Mouse (Mus musculus): Measurements from ENCODE around the gene Asb14.
A peak's percentile ranks its signal among the peaks of the same experiment; 100 is the strongest.
"Not testable (repeated sequence)": the region's sequence is repeated elsewhere in the genome, so short reads cannot be mapped to it uniquely, and the experiment has no call there.

Asb14 gene

DNA sequence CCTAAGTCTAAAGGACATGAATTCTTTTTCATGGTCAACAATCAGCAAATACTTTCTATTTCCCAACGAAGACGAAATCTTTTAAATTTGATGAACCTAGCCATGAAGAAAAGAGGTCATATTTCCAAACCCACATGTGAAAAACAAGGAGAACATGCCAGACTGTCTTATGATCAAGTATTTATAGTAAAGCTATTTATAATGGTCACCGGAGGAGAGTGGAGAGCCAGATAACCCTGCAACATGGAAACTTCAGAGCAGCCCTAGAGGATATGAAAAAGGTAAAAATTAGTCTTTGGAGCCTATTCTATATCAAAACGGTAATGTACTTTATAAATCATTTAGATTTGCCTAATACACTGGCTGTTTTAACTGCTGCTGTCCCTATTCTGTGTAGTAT is at the start of gene Asb14:
Gene Asb14 (plus strand): TSS at position 166 of the 400 bp plus-strand sequence.
- DNase-seq (ENCODE audit: low read depth): no peak

DNA sequence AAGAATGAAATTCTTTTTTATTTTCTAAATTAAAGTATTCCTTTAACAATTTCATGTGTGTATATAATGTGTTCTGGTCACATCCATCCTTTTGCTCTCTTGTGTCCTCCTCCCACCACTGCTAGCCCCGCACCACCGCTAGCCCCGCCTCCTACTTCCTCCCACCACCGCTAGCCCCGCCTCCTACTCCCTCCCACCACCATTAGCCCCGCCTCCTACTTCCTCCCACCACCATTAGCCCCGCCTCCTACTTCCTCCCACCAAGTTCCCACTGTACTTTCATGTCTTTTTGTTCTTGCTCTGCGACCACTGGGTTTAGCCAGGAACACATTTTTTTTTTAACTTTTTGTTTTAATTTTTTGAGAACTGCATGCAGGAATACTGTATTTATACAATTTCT is 41.3 kb upstream of the Asb14 start:
- DNase-seq (ENCODE audit: low read depth): peak; percentile 25

DNA sequence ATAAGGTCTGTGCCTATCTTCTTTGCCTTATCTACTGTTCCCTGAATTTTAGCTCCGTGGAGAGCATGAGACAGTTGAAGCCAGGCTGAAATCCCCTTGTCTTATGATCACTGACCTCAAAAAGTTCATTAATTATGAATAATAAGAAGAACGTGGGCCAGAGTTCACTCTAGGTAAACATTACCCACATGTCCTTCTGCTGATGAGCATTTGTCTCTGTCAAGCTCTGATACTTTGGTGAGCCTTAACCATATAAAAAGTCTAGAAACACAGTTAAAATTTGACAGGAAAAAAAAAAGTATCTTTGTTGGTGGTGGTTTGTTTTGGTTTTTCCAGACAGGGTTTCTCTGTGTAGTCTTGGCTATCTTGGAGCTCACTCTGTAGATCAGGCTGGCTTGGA is 40.3 kb upstream of the Asb14 start:
- DNase-seq (ENCODE audit: low read depth): no peak

DNA sequence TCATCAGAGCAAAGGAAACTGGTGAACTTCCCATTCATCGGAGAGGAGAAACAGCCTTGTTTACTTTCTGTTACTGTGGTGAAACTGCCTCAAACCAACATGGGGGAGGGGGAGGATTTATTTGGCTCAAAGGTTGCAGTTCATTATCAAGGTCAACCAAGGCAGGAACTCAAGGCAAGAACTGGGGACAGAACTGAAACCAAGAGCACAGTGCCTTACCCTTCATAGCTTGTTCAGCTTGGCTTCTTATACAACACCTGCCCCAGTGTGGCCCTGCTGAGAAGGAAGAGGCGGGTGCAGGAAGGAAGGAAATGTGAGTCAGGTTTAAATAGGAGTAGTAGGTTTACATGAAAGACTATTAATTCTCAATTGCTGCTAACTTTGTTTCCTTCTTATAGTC is 36.0 kb upstream of the Asb14 start:
- DNase-seq (ENCODE audit: low read depth): peak; percentile 55

DNA sequence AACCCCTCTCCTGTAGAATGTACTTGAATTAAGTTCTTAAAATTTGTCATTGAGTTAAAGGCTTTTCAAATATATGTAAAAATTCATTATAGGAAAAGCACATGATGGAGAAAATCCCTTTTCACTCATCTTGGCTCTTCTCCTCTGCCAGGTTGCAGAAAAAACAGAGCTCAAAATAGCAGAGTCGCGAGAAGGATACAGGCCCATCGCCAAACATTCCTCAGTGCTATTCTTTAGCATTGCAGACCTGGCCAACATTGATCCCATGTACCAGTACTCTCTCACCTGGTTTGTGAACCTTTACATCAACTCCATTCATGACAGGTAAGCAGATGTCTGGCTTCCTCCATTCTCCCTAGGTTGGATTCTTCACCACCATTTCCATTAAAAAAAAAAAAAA is 35.3 kb upstream of the Asb14 start:
- no peak for DNase-seq (ENCODE audit: low read depth)

DNA sequence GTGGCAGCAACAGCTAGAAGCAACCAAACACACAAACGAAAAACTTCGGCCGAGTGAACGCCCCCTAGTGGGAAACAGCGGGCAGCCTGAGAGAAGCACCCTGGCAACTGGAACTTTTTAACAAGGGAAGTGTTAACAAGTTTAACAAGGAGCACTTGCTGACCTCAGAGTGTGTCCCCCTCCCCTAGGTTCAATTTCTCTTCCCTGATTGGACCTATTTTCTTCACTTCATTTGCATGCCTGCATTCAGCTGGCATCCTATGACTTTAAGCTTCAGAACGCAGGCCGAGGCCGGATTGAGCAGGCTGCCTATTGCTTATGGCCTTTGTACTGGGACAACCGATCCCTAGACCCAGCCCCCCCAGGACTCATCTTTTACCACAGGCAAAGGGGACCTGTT is 27.0 kb upstream of the Asb14 start:
- DNase-seq (ENCODE audit: low read depth): peak; percentile 36

DNA sequence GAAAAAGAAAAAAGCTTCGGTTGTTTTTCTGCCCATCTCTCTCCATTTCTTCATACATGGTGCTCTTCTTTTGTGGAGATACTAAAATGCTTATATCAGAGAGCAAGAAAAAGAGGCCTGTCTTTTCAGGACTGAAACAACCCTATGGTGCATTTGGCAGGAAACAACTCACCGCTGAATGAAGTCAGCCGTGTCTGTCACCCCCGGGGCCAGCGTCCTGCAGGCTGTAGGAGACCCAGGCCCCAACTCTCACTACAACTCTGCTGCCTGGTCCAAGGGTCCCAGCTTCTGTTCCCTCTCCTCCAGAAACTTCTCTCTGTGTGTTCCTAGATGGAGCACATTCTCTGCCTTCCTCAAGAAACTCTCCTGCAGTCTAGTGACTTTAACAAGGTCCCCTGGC is 26.1 kb upstream of the Asb14 start:
- no peak for DNase-seq (ENCODE audit: low read depth)

DNA sequence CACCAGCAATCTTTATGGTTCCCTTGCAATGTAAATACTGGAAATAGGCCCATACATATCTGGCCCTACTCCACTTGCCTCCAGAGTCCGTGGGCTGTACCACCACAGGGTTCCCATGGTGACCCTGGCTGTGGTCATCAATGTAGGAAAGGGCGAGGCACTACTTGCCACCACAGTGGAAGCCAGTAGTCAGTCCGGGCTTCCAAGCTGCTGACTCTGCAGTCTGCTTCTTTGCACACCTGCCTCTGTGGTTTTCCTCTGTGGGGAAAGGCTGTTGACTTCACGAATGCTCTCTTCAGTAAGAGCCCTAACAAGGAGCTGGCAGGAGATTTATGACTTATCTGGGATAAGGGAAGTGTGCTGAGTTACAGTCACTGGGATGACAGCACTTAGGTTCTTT is 15.6 kb upstream of the Asb14 start:
- DNase-seq (ENCODE audit: low read depth): peak; percentile 63

DNA sequence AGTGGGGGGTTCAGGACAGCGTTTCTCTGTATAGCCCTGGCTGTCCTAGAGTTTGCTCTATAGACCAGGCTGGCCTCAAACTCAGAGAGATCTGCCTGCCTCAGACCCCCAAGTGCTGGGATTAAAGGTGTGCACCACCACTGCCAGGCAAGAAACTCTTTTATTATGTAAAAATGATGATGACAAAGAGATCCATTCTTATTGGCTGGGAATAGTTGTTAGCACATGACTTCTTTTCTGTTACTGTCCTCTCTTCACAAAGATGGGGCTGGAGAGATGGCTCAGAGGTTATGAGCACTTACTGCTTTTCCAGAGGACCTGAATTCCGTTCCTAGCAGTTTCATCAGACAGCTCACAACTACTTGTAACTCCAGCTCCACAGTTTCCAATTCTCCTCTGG is 14.4 kb upstream of the Asb14 start:
- no peak for DNase-seq (ENCODE audit: low read depth)

DNA sequence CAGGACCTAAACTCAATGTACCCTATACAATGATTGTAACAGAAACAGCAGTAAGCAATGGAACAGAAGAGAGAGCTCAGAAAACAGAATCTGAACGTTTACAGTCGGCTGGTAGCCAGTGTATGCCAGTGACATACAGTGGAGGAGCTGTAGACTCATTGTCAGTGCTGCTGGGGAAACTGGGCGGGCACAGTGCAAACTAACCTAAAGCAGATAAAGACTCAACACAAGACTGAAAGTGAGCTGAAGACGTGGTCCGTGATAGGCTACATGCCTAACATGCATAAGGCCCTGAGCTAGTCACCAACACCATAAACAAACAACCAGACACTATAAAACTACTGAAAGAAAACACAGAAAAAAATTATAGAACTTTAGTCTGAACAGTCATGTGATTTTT is 12.7 kb upstream of the Asb14 start:
- no peak for DNase-seq (ENCODE audit: low read depth)

DNA sequence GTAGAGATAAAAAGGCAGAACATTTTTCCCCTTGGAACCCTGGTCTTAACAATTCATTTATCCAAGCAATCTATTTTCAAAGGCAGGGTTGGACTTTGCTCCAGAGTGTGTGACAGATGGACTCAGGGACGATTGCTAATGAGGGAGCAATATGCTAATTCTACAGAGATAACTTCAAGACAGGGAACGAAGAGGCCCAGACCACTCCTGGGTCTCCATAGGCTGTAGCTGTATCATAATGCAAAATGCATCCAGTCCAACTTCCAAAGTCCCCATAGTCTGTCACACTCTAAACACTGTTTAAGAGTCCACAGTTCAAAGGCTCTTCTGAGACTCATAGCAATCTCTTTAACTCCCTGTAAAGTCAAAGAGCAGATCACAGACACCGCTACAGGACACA is 7.1 kb upstream of the Asb14 start:
- no peak for DNase-seq (ENCODE audit: low read depth)

DNA sequence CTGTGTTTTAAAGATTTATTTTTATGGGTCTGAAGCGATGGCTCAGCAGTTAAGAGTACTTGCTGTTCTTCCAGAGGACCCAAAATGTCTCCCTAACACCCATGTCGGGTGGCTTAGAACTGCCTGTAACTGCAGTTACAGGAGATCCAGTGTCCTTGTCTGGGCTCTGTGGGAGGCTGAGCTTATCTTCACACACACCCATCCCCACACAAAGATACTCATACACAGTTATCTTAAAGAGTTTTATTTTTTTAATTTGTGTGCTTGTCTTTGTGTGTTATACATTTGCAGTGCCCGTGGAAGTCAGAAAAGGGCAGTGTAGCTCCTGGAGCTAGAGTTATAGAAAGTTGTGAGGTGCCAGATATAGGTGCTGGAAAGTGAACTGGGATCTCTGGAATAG is 3.6 kb upstream of the Asb14 start:
- no peak for DNase-seq (ENCODE audit: low read depth)

DNA sequence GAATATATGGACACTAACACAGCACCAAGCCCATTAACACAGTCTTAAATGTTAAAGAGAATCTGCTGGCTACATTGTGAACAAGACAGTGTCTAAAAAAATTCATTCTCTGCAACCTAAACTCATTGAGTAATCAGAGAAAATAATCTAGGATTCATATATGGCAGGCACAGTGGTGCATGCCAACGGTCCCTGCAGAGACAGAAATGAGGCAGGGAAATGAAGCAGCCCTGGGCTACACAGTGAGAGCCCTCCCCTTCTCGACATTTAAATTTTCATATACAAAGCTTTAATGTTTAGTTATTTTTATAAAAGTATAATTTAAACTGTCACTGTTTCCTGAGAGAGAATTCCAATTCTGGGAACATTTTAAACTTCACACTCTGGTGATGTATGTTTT is 5.1 kb downstream of the Asb14 start:
- no peak for DNase-seq (ENCODE audit: low read depth)

DNA sequence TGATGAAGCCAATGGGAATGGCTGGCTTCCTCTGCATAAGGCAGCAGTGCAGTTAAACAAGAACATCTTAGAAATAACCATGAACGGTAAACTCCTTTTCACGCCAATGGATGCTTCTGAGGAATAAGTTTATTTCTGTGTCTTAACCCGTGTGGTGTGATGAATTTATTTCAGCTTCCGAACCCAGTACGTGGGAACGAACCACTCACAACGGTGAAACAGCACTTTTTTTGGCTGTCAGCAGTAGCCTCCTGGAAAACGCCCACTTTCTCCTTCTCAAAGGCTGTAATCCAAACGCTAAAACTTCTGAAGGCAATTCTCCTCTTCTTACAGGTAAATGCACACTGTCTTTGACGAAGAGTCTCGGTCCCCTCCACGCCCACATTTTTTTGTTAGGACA is 6.5 kb downstream of the Asb14 start:
- no peak for DNase-seq (ENCODE audit: low read depth)

DNA sequence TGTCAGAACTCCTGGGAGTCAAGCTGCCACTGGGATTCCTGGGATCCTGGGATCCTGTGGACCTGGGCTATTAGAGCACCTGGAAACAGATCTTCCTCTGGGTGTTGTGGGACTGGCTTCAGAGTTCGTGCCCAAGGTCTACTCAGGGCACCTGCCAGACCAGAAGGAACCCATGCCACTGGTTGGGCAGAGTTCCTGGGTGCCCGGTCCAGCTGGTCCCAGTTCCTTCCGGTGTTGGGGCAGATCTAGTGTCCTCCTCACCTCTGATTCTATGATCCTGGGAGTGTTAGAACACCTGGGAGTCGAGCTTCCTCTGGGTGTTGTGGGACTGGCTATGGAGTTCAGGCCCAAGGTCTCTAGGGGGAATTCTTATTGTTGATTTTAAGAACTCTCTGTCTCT is 13.0 kb downstream of the Asb14 start:
- no peak for DNase-seq (ENCODE audit: low read depth)

DNA sequence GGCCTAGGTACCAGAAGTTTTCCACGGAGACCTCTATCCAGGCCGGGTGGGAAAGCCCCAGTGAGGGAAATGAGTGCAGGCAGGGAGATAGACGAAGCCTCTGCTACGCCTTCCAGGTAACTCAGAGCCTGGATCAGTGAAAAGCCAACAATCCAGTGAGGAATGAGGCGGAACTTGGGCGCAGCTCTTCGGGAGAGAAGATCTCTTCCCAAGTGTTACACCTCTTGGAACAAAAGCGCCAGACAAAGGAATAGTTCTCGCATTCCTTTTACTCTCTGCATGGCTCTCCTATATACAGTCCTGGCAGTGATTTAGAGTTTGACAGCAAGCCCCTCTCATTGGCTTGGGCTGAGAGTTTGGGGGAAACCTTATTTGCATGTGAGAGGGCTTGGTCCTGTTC is 16.1 kb downstream of the Asb14 start:
- not testable (repeated sequence) for DNase-seq (ENCODE audit: low read depth)

DNA sequence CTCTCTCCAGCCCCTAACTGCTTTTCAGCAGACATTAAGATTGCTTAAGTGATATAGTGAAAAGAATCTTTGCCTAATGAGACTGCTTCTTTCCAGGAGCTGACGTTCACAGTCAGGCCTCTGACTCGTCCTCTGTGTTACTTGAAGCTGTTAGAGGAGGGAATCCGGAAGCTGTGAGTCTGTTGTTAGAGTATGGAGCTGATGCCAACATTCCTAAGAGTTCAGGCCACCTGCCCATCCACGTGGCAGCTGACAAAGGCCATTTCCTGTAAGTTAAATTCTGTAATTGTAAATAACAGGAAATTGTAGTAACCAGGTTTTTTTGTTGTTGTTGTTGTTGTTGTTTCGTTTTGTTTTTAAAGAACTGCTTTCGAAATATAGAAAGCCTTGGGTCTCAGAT is 16.8 kb downstream of the Asb14 start:
- peak; percentile 25 for DNase-seq (ENCODE audit: low read depth)

DNA sequence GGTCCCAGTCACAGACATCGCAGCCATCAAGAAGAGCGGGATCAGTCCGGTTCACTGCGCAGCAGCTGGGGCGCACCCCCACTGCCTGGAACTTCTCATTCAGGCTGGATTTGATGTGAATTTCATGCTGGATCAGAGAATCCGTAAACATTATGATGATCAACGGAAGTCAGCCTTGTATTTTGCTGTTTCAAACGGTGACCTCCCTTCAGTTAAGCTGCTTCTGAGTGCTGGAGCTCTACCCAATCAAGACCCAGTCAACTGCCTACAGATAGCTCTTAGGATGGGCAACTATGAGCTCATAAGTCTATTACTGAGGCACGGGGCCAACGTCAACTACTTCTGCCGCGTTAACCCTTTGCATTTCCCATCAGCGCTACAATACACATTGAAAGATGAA is 17.5 kb downstream of the Asb14 start:
- DNase-seq (ENCODE audit: low read depth): no peak

DNA sequence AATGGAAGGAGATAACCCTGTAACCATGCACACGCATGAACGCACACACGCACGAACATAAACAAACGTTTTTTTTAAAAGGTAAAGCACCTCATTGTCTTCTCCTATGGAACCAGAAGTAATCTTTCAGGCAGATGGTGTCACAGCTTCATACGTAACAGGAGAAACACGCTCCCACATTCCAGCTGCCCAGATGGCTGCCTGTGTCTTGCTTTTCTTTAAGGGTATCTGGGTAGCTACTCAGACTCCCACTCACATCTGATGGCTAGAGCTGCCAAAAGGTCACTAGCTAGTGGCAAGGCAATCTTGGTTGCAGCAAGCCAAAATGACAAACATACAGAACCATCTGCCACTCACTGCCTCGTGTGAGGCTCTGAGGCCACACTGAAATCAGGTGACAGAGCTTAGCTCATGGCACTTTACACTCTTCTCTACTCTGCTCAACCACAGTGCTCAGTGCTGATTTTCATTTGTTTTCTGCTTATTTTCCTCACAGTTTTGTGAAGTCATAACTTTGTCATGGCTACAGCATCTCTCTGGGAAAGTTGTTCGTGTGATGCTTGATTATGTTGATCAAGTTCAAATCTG is 19.4 kb downstream of the Asb14 start:
- no peak for DNase-seq (ENCODE audit: low read depth)

DNA sequence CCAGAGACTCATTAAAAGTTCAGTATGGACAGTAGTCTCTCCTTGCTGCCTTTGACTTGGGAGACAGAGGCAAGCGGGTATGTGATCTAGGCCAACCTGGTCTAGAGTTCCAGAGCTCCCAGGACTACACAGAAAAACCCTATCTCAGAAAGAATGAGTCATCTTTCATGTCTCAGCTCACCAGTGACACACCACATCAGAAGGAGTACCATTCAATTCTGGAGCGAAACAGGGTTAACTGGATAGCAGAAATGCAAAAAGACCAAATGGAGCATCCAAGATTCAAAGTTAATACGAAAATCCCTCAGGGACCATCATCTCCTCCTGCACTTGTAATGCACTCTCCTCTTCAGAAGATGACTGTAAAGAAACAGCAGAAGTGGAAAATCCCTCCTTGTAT is 25.0 kb downstream of the Asb14 start:
- no peak for DNase-seq (ENCODE audit: low read depth)

DNA sequence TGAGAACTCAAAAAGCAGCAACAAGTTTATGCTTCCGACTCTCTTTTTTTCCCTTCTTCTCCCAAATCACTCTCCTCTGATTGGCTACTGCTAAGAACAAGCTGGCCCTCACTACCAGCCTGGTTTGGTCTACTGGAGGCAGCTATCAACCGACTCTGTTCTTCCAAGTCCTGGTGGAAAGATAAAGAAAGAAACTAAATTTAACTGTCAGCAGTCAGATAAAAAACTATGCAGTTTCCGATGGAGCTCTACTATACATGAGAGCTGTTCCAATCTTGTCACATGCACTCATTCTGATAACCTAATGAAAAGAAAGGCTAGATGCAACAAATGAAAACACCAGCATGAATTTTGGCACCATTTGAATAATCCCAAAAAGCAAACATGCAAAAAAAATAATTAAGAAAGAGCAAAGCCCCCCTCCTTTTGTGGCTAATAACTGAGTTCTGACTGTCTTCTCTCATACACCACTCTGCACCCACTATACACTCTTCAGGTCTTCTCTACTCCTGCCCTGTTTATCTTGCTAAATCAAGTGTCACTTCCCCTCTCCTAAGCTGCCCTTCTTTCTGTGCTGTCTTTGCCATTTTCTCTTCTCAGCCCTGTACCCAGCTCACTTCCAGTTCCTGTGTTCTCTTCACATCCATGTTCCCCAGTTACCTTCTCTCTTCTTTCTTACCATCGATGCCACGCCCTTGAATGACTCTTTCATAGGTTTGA is 29.5 kb downstream of the Asb14 start:
- peak; percentile 44 for DNase-seq (ENCODE audit: low read depth)

DNA sequence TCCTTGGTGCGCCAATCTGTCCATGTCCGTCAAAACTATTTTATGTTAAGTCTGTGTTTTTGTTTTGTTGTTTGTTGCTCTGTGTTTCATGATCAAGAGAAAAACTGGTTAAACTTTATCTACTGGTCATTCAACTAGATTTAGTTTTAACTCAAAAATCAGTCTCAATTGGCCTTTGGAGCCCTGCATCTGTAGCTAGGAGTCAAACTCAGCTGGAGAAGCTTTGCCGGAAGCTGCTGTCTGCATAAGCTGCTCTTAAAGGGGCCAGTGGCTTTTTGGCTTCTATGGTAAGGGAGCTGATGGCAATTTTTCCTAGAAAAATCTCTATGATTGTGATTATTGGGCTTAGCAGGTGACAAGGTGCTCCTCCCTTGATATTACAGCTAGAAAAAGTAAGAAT is 40.5 kb downstream of the Asb14 start:
- DNase-seq (ENCODE audit: low read depth): no peak

DNA sequence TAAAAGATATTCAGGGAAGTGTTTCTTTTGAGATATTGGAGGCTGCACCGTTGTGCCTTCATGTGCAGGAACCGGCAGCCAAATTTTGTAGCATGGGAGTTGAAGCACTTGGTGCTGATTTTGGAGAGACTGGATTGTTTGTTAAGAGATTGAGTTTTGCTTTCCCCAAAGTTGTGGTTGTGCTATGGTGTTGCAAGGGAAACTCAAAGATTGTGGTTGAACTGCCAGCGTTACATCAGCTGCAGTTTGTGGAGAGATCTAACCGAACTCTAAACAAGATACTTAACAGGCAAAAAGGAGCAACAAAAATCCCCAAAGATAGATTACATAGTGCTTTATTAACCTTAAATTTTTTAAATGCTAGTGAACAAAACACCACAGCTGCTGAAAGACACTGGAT is 41.2 kb downstream of the Asb14 start:
- DNase-seq (ENCODE audit: low read depth): no peak

DNA sequence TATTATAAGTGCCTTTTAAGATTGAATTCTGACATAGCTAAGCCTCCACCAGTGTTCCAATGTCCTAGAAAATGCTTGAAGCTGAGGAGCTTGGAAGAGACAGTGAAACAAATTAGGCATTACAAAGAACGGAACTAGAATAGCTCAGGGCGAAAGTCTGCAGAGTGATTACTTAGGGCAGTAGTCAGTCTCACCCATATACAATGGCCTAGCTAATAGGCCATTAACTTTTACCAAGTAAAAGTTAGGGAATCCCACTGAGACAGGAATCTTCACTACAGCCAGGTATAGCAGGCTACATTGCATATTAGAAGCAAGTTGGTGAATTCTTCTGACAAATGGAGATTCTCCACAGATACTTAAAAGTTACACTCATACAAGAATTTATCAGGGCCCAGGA is 61.8 kb downstream of the Asb14 start:
- not testable (repeated sequence) for DNase-seq (ENCODE audit: low read depth)
